Mouse (Mus musculus): Measurements from ENCODE around the gene Espn.

Espn gene

GRCm38 (mm10) chr4:152151966-152152544 lies at the start of gene Espn:
Espn (minus strand) TSS chr4:152152371.
- peak; percentile 74 for DNase-seq

- peak; percentile 70 for DNase-seq
Observed at GRCm38 (mm10) chr4:152201492-152201891, 49.3 kb upstream of the Espn start.

GRCm38 (mm10) chr4:152199617-152200016 lies 47.4 kb upstream of the Espn start:
- no peak for DNase-seq

- no peak for DNase-seq
Observed at GRCm38 (mm10) chr4:152197545-152197944, 45.4 kb upstream of the Espn start.

- DNase-seq: no peak
Observed at GRCm38 (mm10) chr4:152196276-152196675, 44.1 kb upstream of the Espn start.

GRCm38 (mm10) chr4:152194476-152195175 lies 42.5 kb upstream of the Espn start:
- DNase-seq: no peak

- no peak for DNase-seq
Observed at GRCm38 (mm10) chr4:152192569-152192968, 40.4 kb upstream of the Espn start.

- no peak for DNase-seq
Observed at GRCm38 (mm10) chr4:152190701-152191100, 38.5 kb upstream of the Espn start.

- peak; percentile 29 for DNase-seq
Observed at GRCm38 (mm10) chr4:152190096-152190653, 38.0 kb upstream of the Espn start.

- DNase-seq: no peak
Observed at GRCm38 (mm10) chr4:152189691-152190090, 37.5 kb upstream of the Espn start.

- no peak for DNase-seq
Observed at GRCm38 (mm10) chr4:152189071-152189470, 36.9 kb upstream of the Espn start.

- no peak for DNase-seq
Observed at GRCm38 (mm10) chr4:152188651-152189050, 36.5 kb upstream of the Espn start.

- peak; percentile 48 for DNase-seq
Observed at GRCm38 (mm10) chr4:152187142-152187541, 35.0 kb upstream of the Espn start.

GRCm38 (mm10) chr4:152186205-152187082 lies 34.3 kb upstream of the Espn start:
- peak; percentile 38 for DNase-seq

GRCm38 (mm10) chr4:152185510-152186204 lies 33.5 kb upstream of the Espn start:
- DNase-seq: peak; percentile 71

- peak; percentile 74 for DNase-seq
Observed at GRCm38 (mm10) chr4:152185137-152185509, 33.0 kb upstream of the Espn start.

- peak; percentile 49 for DNase-seq
Observed at GRCm38 (mm10) chr4:152184353-152185035, 32.3 kb upstream of the Espn start.

GRCm38 (mm10) chr4:152182205-152182604 lies 30.0 kb upstream of the Espn start:
- DNase-seq: no peak

GRCm38 (mm10) chr4:152179946-152180660 lies 27.9 kb upstream of the Espn start:
- DNase-seq: no peak

GRCm38 (mm10) chr4:152178916-152179705 lies 26.9 kb upstream of the Espn start:
- no peak for DNase-seq
